Mouse (Mus musculus) fat pad, adult 2 months (tissue): ENCODE results near the gene Ecm1.

Experiments used
- DNase-seq: peaks from one replicate; pipeline ENCODE4 v3.0.0-alpha.2; 2011; ENCODE audit warnings: low read depth, low spot score; ENCODE audit errors: extremely low read depth

Gene Ecm1

DNA sequence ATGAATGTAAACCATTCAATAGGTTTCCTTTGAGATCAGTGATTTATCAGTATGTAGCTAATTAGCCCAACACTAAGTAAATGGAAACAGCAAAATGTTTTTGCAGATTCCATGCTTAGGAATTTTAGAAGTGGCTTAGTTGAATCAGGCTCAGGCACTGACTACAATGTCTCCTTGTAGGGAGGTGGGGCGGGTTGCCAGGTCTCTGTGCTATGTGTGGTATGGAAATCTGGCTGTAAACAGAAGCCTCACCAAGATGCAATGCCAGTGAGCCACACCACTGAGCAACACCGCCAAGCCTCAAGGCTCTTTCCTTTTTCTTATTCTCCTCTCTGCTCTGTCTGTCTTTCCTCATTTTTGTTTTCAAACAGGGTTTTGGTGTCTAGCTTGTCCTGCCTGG lies 10.5 kb downstream of the Ecm1 start:
- DNase-seq = no peak

- DNase-seq = no peak
Measured at GRCm38 (mm10) chr3:95726696-95727358, 12.5 kb downstream of the Ecm1 start.

DNA sequence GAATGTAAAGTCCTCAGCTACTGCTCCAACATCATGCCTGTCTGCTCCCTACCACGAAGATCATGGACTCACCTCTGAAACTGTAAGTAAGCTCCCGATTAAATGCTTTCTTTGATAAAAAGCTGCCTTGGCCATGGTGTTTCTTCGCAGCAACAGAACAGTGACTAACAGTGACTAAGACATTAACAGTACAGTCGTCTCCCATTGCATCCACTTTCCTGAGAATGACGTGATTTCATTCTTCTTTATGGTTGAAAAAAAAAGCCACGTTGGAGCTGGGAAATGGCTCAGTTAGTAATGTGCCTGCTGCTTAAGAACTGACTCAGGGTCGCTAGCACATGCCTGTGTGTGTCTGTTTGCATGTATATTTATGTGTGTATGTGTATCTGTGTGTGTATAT lies 13.5 kb downstream of the Ecm1 start:
- DNase-seq = no peak

GRCm38 (mm10) chr3:95722386-95722785 lies 17.0 kb downstream of the Ecm1 start:
- no peak for DNase-seq

DNA sequence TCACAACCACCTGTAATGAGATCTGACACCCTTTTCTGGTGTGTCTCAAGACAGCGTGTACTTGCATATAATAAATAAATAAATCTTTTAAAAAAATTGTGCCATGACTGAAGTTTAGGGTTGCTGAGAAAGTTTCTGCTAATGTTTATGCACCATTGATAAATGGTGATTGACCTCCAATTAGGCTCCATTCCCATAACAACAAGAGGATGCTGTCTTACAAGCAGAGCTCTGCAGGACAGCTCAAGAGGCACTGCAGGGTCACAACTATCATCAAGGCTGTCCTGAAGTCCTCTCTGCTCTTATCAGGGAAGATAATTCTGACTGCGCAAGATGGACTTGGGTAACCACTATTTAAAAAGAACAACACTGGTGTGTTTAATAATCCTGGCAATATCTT lies 21.2 kb downstream of the Ecm1 start:
- DNase-seq = no peak

- no peak for DNase-seq
Measured at GRCm38 (mm10) chr3:95716075-95716474, 23.3 kb downstream of the Ecm1 start.

DNA sequence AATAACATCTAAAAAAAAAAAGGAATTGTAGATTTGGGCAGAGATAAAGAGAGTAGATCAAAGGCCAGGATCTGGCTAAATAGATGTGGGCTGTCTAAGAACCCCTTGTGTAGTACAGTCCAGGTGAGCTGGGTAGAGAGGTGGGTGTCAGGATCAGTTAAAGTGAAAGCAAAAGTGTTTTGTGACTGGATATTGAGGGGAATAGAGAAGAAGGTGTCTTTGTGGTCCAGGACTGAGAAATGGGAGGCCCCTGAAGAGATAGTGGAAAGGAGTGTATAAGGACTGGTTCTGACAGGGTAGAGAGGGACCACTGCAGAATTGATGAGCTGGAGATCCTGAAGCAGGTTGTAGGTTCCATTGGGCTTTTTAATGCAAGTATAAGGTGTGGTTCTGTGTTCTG lies 29.4 kb downstream of the Ecm1 start:
- no peak for DNase-seq

DNA sequence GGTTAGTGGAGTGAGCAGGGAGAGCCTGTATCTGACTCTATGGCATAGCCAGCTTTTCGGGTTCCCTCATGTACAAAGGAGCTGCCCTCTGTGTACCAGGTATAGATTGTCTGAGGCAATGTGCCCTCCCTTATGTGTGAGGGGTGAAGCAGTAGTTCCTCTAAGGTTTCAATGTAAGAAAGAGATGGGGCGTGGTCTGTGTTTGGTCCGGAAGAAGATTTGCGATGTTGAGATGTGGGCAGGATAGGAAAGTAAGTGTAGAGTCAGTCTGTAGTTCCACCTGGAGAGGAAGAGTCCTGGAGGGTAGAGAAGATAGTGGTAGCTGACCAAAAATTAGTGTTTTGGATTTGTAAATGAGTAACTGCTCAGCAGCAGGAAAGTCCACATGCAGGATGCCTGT lies 30.3 kb downstream of the Ecm1 start:
- no peak for DNase-seq

DNA sequence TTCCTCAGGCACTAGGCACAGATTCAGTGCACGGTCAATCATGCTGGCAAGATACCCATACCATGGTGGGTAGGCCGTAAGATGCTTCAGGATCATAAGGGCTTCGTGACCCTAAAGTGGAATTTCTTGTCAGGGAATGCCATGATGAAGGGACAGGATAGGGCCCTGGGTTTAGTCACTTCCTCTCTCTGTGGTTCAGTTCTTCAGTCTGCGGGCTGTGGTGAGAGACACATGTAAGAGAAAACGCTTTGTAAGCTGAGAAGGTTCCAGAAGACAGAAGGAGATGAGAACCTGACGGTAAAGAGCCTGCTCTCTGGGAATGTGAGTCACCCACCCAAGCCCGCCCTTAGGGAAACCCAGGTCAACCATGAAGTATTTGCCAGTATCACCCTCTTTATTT lies 31.9 kb downstream of the Ecm1 start:
- DNase-seq = no peak

DNA sequence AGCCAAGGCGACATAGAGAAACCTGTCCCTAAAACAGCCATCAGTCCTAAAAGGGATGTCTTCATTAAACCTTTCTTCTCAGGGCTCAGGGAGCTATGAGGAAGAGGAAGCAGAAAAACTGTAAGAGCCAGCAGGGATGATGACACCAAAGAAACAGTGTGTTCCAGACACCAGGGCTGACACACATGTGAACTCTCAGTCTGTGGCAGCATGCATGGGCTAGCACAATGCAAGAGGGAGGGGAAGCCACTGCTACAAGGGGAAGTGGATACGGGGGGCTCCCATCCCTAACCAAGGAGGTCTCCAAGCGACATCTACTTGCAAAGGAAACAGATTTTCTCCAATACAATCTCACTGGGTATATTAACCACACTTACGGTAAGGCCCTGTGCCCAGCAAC lies 33.1 kb downstream of the Ecm1 start:
- no peak for DNase-seq

DNA sequence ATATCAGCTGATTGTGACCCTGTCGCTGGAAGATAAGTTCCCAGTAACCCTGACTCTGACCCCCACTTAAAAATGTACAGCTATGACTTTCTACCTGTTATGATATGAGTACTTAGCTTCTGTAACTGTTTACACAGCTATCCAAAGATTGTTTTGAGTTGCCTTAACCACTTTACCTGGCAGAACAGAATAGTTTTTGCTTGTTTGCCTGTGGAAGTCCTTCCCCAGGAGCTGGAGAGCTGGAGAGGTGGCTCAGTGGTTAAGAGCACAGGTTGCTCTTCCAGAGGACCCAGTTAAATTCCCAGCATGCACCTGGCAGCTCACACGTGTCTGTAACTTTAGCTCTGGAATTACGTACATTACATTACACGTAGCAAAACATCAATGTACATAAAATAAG lies 34.8 kb downstream of the Ecm1 start:
- no peak for DNase-seq

DNA sequence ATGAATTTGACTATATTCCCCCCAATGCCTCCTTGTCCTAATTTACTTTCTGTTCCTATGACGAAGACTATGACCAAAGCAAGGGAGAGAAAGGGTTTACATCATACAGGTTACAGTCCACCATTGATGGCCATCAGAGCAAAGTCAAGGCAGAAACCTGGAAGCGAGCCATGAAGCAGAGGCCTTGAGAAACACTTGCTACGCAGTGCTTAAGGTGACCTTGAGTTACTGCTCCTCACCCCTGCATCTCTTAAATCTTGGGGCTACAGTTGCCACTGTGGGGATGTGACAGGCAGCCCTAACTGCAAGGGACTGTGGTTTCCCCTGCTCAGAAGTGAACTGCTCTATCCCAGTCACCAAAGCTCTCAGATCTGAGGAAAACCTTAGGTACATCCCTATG lies 36.1 kb downstream of the Ecm1 start:
- no peak for DNase-seq

DNA sequence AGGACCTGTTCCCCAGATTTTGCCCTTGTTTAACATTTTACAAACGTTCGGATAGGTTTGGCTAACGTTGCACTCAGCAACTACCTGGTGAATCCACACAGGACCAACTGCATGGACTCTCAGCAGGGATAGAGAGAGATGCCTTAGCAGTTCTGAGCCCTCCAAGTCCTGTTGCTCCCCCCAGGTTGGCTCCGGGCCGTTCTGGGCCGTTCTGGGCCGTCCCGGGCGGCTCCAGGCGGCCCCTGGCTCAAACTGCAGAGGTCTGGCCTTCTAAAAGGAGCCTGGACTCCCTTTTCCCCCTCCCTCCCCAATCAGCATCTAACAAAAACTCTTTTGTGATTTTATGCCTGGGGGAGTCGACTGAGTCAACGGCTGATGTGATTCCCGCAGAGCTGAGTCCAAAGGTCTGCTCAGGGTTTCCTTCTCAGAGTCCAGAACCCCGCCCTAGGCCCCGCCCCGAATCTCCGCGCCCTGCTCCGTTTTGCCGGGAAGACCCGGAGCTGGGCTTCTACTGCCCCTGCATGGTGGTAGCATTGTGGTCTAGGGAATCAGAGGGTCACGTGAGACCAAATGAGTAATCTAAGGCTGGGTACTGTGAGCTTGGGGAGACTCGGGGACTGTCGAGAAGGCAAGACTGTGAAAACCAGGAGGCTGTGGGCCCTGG lies 37.4 kb downstream of the Ecm1 start:
- no peak for DNase-seq

- DNase-seq = no peak
Measured at GRCm38 (mm10) chr3:95701085-95701484, 38.3 kb downstream of the Ecm1 start.

DNA sequence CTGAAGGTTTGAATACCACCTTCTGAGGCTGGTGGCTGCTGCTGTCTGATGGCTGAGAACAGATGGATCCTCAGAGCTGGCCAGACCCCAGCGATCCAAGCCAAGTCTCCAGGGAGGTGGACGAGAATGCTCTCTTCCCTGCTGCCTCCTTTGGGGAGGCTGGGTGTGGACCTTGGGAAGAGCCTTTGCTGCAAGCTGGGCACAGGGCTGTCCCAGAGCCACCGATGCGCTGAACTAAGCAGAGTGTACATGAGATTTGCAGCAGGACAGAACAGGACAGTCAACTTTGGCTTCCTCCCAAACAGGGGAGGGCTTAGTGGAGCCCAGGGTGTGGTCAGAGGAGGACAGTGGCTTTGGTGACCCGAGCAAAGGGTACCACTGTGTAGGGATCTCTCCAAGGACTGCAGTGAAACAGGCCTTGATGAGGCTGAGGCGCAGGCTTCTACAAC lies 39.1 kb downstream of the Ecm1 start:
- no peak for DNase-seq

GRCm38 (mm10) chr3:95698286-95698685 lies 41.1 kb downstream of the Ecm1 start:
- no peak for DNase-seq

- DNase-seq = no peak
Measured at GRCm38 (mm10) chr3:95696360-95696759, 43.0 kb downstream of the Ecm1 start.

- DNase-seq = no peak
Measured at GRCm38 (mm10) chr3:95695796-95696195, 43.6 kb downstream of the Ecm1 start.

- no peak for DNase-seq
Measured at GRCm38 (mm10) chr3:95694808-95695703, 44.3 kb downstream of the Ecm1 start.

GRCm38 (mm10) chr3:95693821-95694807 lies 45.3 kb downstream of the Ecm1 start:
- no peak for DNase-seq

GRCm38 (mm10) chr3:95692677-95693076 lies 46.7 kb downstream of the Ecm1 start:
- DNase-seq = no peak
